Mouse (Mus musculus) CH12.LX (cell line): ENCODE data around the gene Alk. TPM values are rescaled to one million over a fixed set of nuclear protein-coding genes. Genes with fewer than 3 reads are reported as not detected.

Source experiments
- DNase-seq: peaks from one replicate; pipeline ENCODE4 v3.0.0-alpha.2; 2013; ENCODE audit errors: extremely low read depth
- H3K27ac ChIP-seq: 2 replicates; pipeline ENCODE4 v1.5.1; 2012; ENCODE audit warnings: low read depth, mild to moderate bottlenecking, control low read depth, moderate library complexity; ENCODE audit not compliant: insufficient read depth
- H3K27me3 ChIP-seq: replicated peaks from 2 replicates; pipeline ENCODE3; 2012; ENCODE audit warnings: inconsistent platforms
- H3K36me3 ChIP-seq, 2 experiments: replicated peaks in 1 of 2; 2 replicates each; pipeline versions ENCODE3 to v1.6.1; 2012; ENCODE audit warnings: inconsistent platforms in 1 of 2, low read length in 1 of 2, mild to moderate bottlenecking in 1 of 2, mixed read lengths in 1 of 2, moderate library complexity in 1 of 2; ENCODE audit not compliant: control insufficient read depth in 1 of 2, insufficient read depth in 1 of 2
- H3K4me1 ChIP-seq, 2 experiments: 2 replicates each; pipeline ENCODE4 v1.6.1; 2012; ENCODE audit warnings: inconsistent platforms in 1 of 2, moderate library complexity in 1 of 2; ENCODE audit not compliant: insufficient read depth in 2 of 2, control insufficient read depth in 1 of 2
- H3K4me2 ChIP-seq: 2 replicates; pipeline ENCODE4 v1.6.1; 2012; ENCODE audit warnings: low read depth, mild to moderate bottlenecking, control low read depth; ENCODE audit not compliant: poor library complexity, insufficient read depth, severe bottlenecking
- H3K4me3 ChIP-seq, 3 experiments: fragments of 150-350 bp in 1 of 3; sonication (generic) in 1 of 3; replicated peaks in 1 of 3; 2 replicates each; pipeline versions ENCODE3 to v1.5.1; 2011 to 2012; ENCODE audit warnings: low read depth in 2 of 3, low read length in 2 of 3, mild to moderate bottlenecking in 2 of 3, moderate library complexity in 2 of 3, control low read depth in 1 of 3, improper control_type of control experiment in 1 of 3, inconsistent platforms in 1 of 3, mixed read lengths in 1 of 3; ENCODE audit not compliant: poor library complexity in 1 of 3
- H3K79me2 ChIP-seq: replicated peaks from 2 replicates; pipeline ENCODE4 v1.6.1; 2012; ENCODE audit warnings: mild to moderate bottlenecking, moderate library complexity; ENCODE audit not compliant: control insufficient read depth, poor library complexity, insufficient read depth, severe bottlenecking; ENCODE audit errors: extremely low read depth
- H3K9ac ChIP-seq: 2 replicates; pipeline ENCODE4 v1.6.1; 2012; ENCODE audit warnings: low read depth, mild to moderate bottlenecking, control low read depth, moderate library complexity; ENCODE audit not compliant: insufficient read depth
- H3K9me3 ChIP-seq: replicated peaks from 2 replicates; pipeline ENCODE3; 2012; ENCODE audit warnings: low read length, inconsistent platforms, mixed read lengths
- BHLHE40 ChIP-seq: IDR thresholded peaks from 2 replicates; pipeline ENCODE4 v1.6.1; 2011; ENCODE audit warnings: mild to moderate bottlenecking, low read depth, low read length, improper control_type of control experiment
- CHD1 ChIP-seq: IDR thresholded peaks from 2 replicates; pipeline ENCODE4 v1.6.1; 2012; ENCODE audit warnings: low read depth, low read length, improper control_type of control experiment, inconsistent platforms
- CHD2 ChIP-seq: IDR thresholded peaks from 2 replicates; pipeline ENCODE4 v1.6.1; 2011; ENCODE audit warnings: low read length, improper control_type of control experiment
- CTCF ChIP-seq, 2 experiments: IDR thresholded peaks in 1 of 2; conservative IDR thresholded peaks in 1 of 2; 2 replicates each; pipeline ENCODE4 v1.5.1; 2011 to 2012; ENCODE audit warnings: low read depth in 2 of 2, low read length in 2 of 2, improper control_type of control experiment in 1 of 2, inconsistent platforms in 1 of 2, mild to moderate bottlenecking in 1 of 2, moderate library complexity in 1 of 2
- E2F4 ChIP-seq: IDR thresholded peaks from 2 replicates; pipeline ENCODE4 v1.6.1; 2011; ENCODE audit warnings: low read depth, low read length, improper control_type of control experiment; ENCODE audit not compliant: insufficient replicate concordance
- EP300 ChIP-seq: IDR thresholded peaks from 2 replicates; pipeline ENCODE4 v1.6.1; 2011; ENCODE audit warnings: low read length, improper control_type of control experiment
- ETS1 ChIP-seq: conservative IDR thresholded peaks from 2 replicates; pipeline ENCODE4 v1.6.1; 2012; ENCODE audit warnings: low read depth, mild to moderate bottlenecking, inconsistent platforms, low read length, improper control_type of control experiment, moderate library complexity
- GABPA ChIP-seq: IDR thresholded peaks from 2 replicates; pipeline ENCODE4 v1.6.1; 2012; ENCODE audit warnings: low read depth, low read length, improper control_type of control experiment, inconsistent platforms; ENCODE audit not compliant: insufficient replicate concordance
- IRF4 ChIP-seq: IDR thresholded peaks from 2 replicates; pipeline ENCODE4 v1.6.1; 2014; ENCODE audit warnings: low read depth, mild to moderate bottlenecking, inconsistent platforms, low read length, improper control_type of control experiment
- JUN ChIP-seq: IDR thresholded peaks from 2 replicates; pipeline ENCODE4 v1.6.1; 2011; ENCODE audit warnings: low read depth, mild to moderate bottlenecking, low read length, improper control_type of control experiment, moderate library complexity; ENCODE audit not compliant: insufficient read depth
- KAT2A ChIP-seq: IDR thresholded peaks from 2 replicates; pipeline ENCODE4 v1.6.1; 2012; ENCODE audit warnings: low read length, improper control_type of control experiment, inconsistent platforms; ENCODE audit not compliant: insufficient replicate concordance
- MEF2A ChIP-seq: IDR thresholded peaks from 2 replicates; pipeline ENCODE4 v1.6.1; 2014; ENCODE audit warnings: low read depth, mild to moderate bottlenecking, inconsistent platforms, low read length, improper control_type of control experiment, borderline replicate concordance
- MXI1 ChIP-seq: IDR thresholded peaks from 2 replicates; pipeline ENCODE4 v1.6.1; 2011; ENCODE audit warnings: mild to moderate bottlenecking, low read depth, low read length, improper control_type of control experiment
- MYC ChIP-seq: IDR thresholded peaks from 2 replicates; pipeline ENCODE4 v1.6.1; 2011; ENCODE audit warnings: low read depth, mild to moderate bottlenecking, improper control_type of control experiment, low read length
- NELFE ChIP-seq: IDR thresholded peaks from 2 replicates; pipeline ENCODE4 v1.6.1; 2011; ENCODE audit warnings: low read depth, low read length, improper control_type of control experiment
- NRF1 ChIP-seq: IDR thresholded peaks from 2 replicates; pipeline ENCODE4 v1.6.1; 2014; ENCODE audit warnings: low read depth, mild to moderate bottlenecking, inconsistent platforms, low read length, improper control_type of control experiment, moderate library complexity
- PAX5 ChIP-seq: IDR thresholded peaks from 2 replicates; pipeline ENCODE4 v1.6.1; 2012; ENCODE audit warnings: low read length, inconsistent platforms, mixed read lengths
- POLR2A ChIP-seq: IDR thresholded peaks from 2 replicates; pipeline ENCODE4 v1.6.1; 2011; ENCODE audit warnings: low read depth, mild to moderate bottlenecking, improper control_type of control experiment, low read length
- POLR2AphosphoS2 ChIP-seq: IDR thresholded peaks from 2 replicates; pipeline ENCODE4 v1.6.1; 2011; ENCODE audit warnings: low read depth, low read length, improper control_type of control experiment
- RAD21 ChIP-seq: IDR thresholded peaks from 2 replicates; pipeline ENCODE4 v1.6.1; 2011; ENCODE audit warnings: low read depth, mild to moderate bottlenecking, low read length, improper control_type of control experiment, moderate library complexity
- RCOR1 ChIP-seq: conservative IDR thresholded peaks from 2 replicates; pipeline ENCODE4 v1.6.1; 2012; ENCODE audit warnings: low read depth, mild to moderate bottlenecking, inconsistent platforms, low read length, improper control_type of control experiment
- SIN3A ChIP-seq: IDR thresholded peaks from 2 replicates; pipeline ENCODE4 v1.6.1; 2012; ENCODE audit warnings: low read length, improper control_type of control experiment, inconsistent platforms
- TCF12 ChIP-seq: IDR thresholded peaks from 2 replicates; pipeline ENCODE4 v1.6.1; 2014; ENCODE audit warnings: low read depth, mild to moderate bottlenecking, inconsistent platforms, low read length, improper control_type of control experiment
- UBTF ChIP-seq: IDR thresholded peaks from 2 replicates; pipeline ENCODE4 v1.6.1; 2012; ENCODE audit warnings: low read depth, mild to moderate bottlenecking, inconsistent platforms, low read length, improper control_type of control experiment, moderate library complexity
- USF1 ChIP-seq: IDR thresholded peaks from 2 replicates; pipeline ENCODE4 v1.6.1; 2014; ENCODE audit warnings: low read depth, mild to moderate bottlenecking, inconsistent platforms, low read length, improper control_type of control experiment
- USF2 ChIP-seq: conservative IDR thresholded peaks from 2 replicates; pipeline ENCODE4 v1.6.1; 2011; ENCODE audit warnings: low read depth, low read length, improper control_type of control experiment
- ZC3H11A ChIP-seq: IDR thresholded peaks from 2 replicates; pipeline ENCODE4 v1.6.1; 2012; ENCODE audit warnings: low read depth, mild to moderate bottlenecking, inconsistent platforms, low read length, improper control_type of control experiment
- ZKSCAN1 ChIP-seq: IDR thresholded peaks from 2 replicates; pipeline ENCODE4 v1.6.1; 2012; ENCODE audit warnings: low read depth, inconsistent platforms, low read length, improper control_type of control experiment, borderline replicate concordance
- ZMIZ1 ChIP-seq: IDR thresholded peaks from 2 replicates; pipeline ENCODE4 v1.6.1; 2012; ENCODE audit warnings: low read depth, mild to moderate bottlenecking, inconsistent platforms, low read length, improper control_type of control experiment
- dilution Hi-C: fragments of 300-500 bp; cut with MboI; formaldehyde crosslinking; loops from 2 replicates; pipeline ENCODE4 v1.14.3; 2020; ENCODE audit warnings: low sequenced_read_pairs; ENCODE audit not compliant: extremely low pct_unique_long_range_greater_than_20kb, extremely low pct_ligation_motif_present
- in situ Hi-C: fragments of 300-500 bp; cut with MboI; formaldehyde crosslinking; loops from 3 replicates; pipeline ENCODE4 v1.14.3; 2019; ENCODE audit warnings: low sequenced_read_pairs, low pct_ligation_motif_present, low pct_unique_long_range_greater_than_20kb, mixed read lengths
- polyA plus RNA-seq: library from polyadenylated mRNA; unstranded; fragments of >175 nt; gene quantifications from 2 replicates; pipeline ENCODE4 v1.2.1, GENCODE M21; 2012; ENCODE audit warnings: low read depth; ENCODE audit not compliant: insufficient read length
- total RNA-seq, 2 experiments: library from RNA; depleted of rRNA; stranded (reverse); fragments of 300-350 nt in 1 of 2; fragments of >200 nt in 1 of 2; gene quantifications; 2 replicates each; pipeline ENCODE4 v1.2.3; 2012 to 2014

Alk gene
- total and polyA plus RNA-seq, 3 experiments = 0.38 to 0.63 (median 0.44) TPM

- Histone ChIP-seq H3K9me3 (no peaks in the 10 kb centered on the region), H3K36me3 (no peaks in the 10 kb centered on the region), H3K4me3 (no peak overlapping the region), H3K9ac (no peak overlapping the region), H3K4me1 (no peaks in the 10 kb centered on the region), H3K4me2 (no peak overlapping the region), H3K79me2 (no peaks in the 10 kb centered on the region), H3K27me3 (no peaks in the 10 kb centered on the region), H3K27ac (no peak overlapping the region)
- no peak for DNase-seq
- dilution Hi-C loops = no loop called here
- in situ Hi-C loops = no loop called here
- no peak for TF ChIP-seq E2F4
- no peak for TF ChIP-seq SIN3A
- TF ChIP-seq IRF4 = no peak
- TF ChIP-seq RAD21 = no peak
- TF ChIP-seq ZMIZ1 = no peak
- no peak for TF ChIP-seq EP300
- TF ChIP-seq ZC3H11A = no peak
- TF ChIP-seq MEF2A = no peak
- no peak for TF ChIP-seq RCOR1
- TF ChIP-seq BHLHE40 = no peak
- no peak for TF ChIP-seq JUN
- no peak for TF ChIP-seq UBTF
- no peak for TF ChIP-seq ZKSCAN1
- no peak for TF ChIP-seq POLR2A
- no peak for TF ChIP-seq NRF1
- no peak for TF ChIP-seq CTCF (conservative IDR thresholded peaks at IDR 0.05 in 1 of 2, IDR thresholded peaks at IDR 0.05 in 1 of 2; ENCODE audit: low read depth in 2 of 2, low read length in 2 of 2)
- TF ChIP-seq MYC = no peak
- no peak for TF ChIP-seq CHD1
- no peak for TF ChIP-seq NELFE
These were observed 594.6 kb downstream of the Alk start for GRCm38 (mm10) chr17:72009836-72010235.

- Histone ChIP-seq H3K4me1 (no peaks in the 10 kb centered on the region), H3K9ac (no peak overlapping the region), H3K36me3 (no peaks in the 10 kb centered on the region), H3K9me3 (no peaks in the 10 kb centered on the region), H3K27ac (no peak overlapping the region), H3K79me2 (no peaks in the 10 kb centered on the region), H3K4me2 (no peak overlapping the region), H3K4me3 (no peak overlapping the region), H3K27me3 (no peaks in the 10 kb centered on the region)
- DNase-seq = no peak
- TF ChIP-seq CHD2 = no peak
- no peak for TF ChIP-seq ZC3H11A
- no peak for TF ChIP-seq USF2
- no peak for TF ChIP-seq JUN
- TF ChIP-seq MXI1 = no peak
- TF ChIP-seq CTCF (conservative IDR thresholded peaks at IDR 0.05 in 1 of 2, IDR thresholded peaks at IDR 0.05 in 1 of 2; ENCODE audit: low read depth in 2 of 2, low read length in 2 of 2) = no peak
- no peak for TF ChIP-seq TCF12
- no peak for TF ChIP-seq USF1
- no peak for TF ChIP-seq RCOR1
- no peak for TF ChIP-seq ZKSCAN1
- TF ChIP-seq PAX5 = no peak
- no peak for TF ChIP-seq POLR2AphosphoS2
- TF ChIP-seq RAD21 = no peak
- TF ChIP-seq KAT2A = no peak
- TF ChIP-seq MEF2A = no peak
- TF ChIP-seq CHD1 = no peak
- TF ChIP-seq GABPA = no peak
- TF ChIP-seq ETS1 = no peak
- TF ChIP-seq NRF1 = no peak
- TF ChIP-seq MYC = no peak
- in situ Hi-C loops = no loop called here
- dilution Hi-C loops = no loop called here
These were observed 596.0 kb downstream of the Alk start for GRCm38 (mm10) chr17:72008389-72008788.
